Mouse (Mus musculus): Measurements from ENCODE around the gene Bnip3.

The Bnip3 gene

GRCm38 (mm10) chr7:138845111-138845510 is 64.2 kb downstream of the Bnip3 start:
- no peak for DNase-seq (ENCODE audit: low read depth, low spot score)

- no peak for DNase-seq (ENCODE audit: low read depth, low spot score)
Measured at GRCm38 (mm10) chr7:138843421-138843820, 65.9 kb downstream of the Bnip3 start.

- no peak for DNase-seq (ENCODE audit: low read depth, low spot score)
Measured at GRCm38 (mm10) chr7:138841436-138842151, 67.7 kb downstream of the Bnip3 start.
